Mouse (Mus musculus) lung, postnatal 0 days (tissue): ENCODE data around the gene Ttc9c.

Experiments
- CTCF ChIP-seq: IDR thresholded peaks from 2 replicates; pipeline ENCODE4 v1.5.1; 2016; ENCODE audit warnings: antibody characterized with exemption, mild to moderate bottlenecking
- EP300 ChIP-seq: IDR thresholded peaks from 2 replicates; pipeline ENCODE4 v1.6.1; 2016; ENCODE audit warnings: antibody characterized with exemption, mild to moderate bottlenecking, control low read depth

DNA sequence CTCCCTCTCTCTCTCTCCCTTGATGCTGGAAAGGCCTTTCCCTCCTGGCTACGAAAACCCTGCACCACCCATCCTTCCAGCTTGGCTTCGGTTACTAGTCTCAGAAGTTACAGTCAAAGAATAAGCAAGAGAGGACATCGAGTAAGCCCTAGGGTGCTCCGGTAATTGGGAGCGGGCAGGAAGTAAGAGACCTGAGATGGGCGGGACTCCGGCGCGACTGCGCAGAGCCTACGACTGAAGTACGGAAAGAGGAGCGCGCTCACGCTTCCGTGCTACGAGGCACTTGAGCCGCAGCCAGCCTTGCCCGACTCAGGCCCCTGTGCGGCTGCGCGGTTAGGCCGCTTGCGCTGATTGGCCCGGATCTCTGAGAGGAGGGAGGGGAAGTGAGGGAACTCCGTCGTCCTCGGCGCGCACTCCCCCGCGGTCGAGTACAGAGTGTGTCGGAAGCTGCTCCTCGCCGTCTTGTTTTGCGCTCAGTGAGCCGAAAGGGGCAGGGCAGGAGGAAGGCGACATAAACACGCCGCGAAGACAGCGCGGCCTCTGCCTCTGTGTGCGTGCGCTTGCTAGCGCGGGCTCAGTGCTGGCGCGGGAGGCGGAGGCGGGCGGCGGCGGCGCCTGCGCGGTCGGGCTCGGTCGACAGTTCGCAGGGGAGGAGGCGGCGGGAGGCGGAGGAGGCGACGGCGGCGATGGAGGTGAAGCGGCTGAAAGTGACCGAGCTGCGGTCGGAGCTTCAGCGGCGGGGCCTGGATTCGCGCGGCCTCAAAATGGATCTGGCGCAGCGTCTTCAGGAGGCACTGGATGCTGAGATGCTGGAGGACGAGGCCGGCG lies 677 bp upstream of the Ttc9c start, which contains the start of gene Hnrnpul2:
- TF ChIP-seq CTCF: peak; percentile 24; the same call in 1 of the 2 replicates
- no peak; the same call in 1 of the 2 replicates for TF ChIP-seq EP300
